Mouse (Mus musculus) ES-CJ7 (cell line): ENCODE results near the gene Tcaim.
"Not testable (repeated sequence)": the region's sequence is repeated elsewhere in the genome, so short reads cannot be mapped to it uniquely, and the experiment has no call there.

Source experiments
- DNase-seq: peaks from one replicate; pipeline ENCODE4 v3.0.0; 2011; ENCODE audit warnings: low read depth, low spot score

Tcaim gene

DNA sequence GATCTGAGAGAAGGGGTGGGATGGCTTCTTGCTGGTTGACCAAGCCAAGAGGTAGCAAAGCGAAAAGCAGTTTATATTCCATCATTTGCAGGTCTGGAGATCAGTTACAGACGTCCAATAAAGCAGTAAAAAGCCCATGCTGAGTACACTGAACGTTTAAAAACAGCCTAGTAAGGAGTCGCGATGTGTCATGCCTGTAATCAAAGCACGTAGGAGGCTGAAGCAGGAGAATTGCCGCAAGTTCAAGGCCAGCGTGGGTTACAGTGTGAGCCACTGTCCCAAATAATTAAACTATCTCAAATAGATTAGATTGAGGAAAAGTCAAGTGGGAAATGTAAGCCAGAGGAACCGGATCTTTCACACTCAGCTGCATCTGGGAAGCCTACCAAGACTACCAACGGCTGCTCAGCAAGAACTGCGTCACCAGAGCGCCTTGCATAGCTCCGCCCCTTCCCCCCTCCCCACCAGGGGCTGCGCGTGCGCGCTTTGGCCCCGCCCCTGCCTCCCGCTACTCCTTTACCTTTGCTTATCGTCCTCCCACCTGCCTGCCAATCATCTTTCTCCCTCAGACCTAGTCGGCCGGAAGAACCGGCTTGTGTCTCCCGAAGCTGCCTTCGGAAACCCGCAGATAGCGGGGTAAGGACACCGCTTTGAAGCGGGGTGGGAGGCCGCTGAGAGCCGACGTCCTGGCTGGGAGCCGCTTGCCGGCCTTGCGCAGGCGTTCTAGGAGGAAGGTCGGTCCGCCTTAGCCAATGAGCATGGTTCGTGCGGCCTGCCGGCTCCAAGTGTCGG, at the start of gene Tcaim:
Tcaim (plus strand) TSS at position 487 of the 792 bp plus-strand sequence.
- DNase-seq, result peak; percentile 93

DNA sequence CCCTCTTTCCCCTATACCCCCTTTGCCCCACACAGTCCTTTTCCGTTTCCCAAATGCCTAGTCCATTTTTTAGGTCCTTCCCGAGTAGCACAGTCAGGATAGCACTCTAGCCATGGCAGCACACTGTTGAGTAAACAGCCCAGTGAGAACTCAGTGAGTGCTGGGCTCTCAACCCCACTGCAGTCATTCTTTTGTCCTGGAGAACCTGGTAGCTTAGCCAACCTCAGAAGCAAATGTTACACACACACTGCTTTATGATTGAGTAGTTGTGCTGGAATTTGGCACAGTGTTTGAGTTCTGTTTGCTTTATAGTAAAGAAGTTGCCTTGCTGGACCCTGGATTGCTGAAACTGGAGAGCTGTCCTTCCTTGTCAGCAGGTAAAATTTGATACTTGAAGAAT, 47.7 kb upstream of the Tcaim start:
- DNase-seq, result no peak

DNA sequence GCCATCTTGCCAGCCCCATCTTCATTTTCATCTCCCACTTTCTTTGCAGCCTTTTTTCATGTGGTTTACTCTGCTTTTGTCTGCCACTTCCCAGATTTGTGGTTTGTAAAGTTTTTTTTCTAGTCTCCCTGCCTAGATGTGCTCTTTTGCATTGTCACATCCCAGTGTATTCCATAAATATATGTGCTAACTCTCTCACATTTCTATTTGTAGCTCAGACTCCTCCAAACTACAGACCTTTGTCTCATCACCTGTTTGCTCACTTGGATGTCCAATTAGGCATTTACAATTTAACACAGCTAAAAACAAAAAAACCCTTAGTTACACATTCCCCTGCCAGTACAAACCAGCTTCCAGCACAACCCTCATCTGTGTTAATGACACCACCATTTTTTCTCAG, 45.2 kb upstream of the Tcaim start:
- no peak for DNase-seq

DNA sequence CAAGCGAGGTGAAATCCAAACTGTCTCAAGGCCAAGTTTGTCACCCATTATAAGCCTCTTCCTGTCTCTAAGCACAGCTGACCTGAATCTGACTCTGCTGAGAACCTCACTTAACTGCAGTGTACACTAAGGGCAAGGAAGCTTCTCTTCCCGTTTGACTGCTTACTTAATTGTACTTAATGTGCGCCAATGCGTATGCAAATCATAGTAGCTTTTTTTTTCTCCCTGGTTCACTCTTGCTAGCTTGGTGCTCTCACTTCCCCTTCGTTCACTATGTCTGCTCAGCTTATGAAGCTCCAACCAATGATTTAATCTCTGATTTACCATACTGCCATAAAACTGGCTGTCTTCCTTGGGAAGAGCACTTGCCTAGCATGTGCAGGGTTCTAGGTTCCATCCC, 20.1 kb upstream of the Tcaim start:
- no peak for DNase-seq

DNA sequence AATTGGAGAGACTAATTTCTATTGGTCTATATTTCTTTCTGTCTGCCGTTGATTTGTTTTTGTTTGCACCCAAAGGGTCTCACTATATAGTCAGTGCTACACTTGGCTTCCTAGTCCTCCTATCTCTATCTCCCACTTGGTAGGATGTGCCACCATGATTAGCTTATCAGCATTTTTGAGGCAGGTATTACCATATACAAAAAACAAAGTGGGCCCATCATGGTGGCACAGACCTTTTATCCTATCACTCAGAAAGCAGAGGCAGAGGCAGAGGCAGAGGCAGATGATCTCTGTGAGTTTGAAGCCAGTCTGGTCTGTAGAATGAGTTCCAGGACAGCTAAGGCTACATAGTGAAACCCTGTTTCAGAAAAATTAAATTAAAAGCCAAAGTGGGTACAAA, 18.8 kb upstream of the Tcaim start:
- DNase-seq, result no peak

DNA sequence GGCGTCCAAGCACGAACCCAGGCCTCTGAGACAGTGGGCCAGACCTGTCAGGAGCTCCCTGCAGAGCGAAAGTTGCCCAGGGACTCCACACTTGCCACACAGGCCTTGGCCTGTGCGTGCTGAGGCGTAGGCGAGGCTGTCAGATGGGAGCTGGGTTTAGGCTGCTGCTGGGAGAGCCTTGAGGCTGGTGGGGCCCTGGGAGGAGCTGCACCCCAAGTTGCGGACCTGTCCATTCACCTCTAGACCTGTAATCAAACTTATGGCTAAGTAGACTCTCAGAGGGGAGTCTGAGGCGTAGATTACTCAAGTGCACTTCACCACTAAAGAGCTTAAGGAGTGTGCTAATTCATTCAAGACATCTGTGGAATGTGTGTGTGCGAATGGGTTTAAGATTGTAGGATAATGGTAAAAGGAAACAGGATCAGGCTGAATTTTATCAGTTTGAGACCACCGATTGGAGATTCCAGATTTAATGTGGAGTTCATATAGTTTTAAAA, 554 bp downstream of the Tcaim start:
- no peak for DNase-seq

DNA sequence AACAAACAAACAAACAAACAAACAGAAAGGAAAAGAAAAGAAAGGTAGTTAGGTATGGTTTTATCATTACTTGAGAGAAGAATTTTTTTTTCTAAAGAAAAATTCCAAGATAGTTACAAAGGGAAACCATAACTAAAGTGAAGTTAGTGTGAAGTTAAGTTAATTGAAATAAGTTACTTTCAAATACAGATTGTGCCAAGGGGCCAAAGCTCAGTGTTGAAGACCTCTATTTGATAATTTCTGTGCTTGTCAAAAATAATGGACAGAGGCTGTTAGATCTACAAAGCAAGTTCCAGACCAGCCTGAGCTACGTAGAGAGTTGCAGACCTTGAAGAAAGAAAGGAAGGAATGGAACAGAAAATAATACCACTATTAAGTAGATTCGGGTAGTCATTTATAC, 1.8 kb downstream of the Tcaim start:
- no peak for DNase-seq

DNA sequence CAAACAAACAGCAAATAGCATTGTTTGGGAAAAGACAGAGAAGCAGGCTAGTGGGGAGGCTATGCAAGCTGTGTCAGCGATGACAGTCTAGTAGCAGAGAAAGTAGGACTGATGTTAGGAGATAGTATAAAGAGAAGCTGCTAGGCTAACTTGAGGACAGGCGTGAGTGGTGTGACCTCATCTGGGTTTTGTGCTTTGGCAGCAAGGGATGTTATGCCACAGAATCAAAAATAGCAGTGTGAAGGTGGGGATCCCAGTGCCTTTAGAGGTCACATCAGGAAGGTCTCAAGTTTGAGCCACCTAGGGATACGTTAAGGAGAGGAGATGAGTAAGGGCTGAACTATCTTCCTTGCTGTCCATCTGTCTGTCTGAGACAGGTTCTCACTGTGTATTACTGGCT, 4.9 kb downstream of the Tcaim start:
- no peak for DNase-seq

DNA sequence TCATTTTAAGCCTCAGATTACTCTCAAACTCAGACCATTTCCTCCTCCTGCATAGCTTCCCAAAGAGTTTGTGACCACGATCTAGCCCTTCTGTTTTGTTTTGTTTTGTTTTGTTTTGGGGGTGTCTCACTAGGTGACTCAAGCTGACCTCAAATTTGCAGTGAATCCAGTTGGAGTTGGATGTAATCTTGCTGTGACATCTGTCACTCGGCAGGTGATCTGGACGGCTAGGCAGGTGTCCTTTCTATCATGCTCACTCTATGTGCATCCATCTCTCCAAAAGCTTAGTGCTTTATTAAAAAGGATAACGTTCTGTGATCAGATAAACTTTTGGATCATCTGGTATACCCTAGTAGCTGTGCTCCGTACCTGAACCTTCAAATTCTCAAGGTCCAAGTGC, 7.0 kb downstream of the Tcaim start:
- no peak for DNase-seq

DNA sequence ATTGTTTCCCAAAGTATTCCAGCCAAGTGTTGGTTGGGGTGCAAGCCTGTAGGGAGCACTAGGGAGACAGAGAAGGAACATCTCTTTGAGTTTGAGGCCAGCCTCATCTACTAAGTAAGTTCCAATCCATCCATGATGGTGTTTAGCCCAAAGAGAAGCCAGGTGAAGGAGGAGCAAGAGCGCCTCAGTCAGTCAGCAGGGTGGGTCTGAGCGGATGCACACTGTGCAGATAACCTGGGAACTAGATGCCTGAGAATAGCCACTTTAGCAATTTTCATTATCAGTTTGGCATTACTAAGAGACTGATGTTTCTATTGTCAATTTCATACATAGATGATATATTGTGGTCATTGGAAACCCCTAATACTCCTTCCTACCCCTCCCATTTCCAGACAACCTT, 9.4 kb downstream of the Tcaim start:
- no peak for DNase-seq

DNA sequence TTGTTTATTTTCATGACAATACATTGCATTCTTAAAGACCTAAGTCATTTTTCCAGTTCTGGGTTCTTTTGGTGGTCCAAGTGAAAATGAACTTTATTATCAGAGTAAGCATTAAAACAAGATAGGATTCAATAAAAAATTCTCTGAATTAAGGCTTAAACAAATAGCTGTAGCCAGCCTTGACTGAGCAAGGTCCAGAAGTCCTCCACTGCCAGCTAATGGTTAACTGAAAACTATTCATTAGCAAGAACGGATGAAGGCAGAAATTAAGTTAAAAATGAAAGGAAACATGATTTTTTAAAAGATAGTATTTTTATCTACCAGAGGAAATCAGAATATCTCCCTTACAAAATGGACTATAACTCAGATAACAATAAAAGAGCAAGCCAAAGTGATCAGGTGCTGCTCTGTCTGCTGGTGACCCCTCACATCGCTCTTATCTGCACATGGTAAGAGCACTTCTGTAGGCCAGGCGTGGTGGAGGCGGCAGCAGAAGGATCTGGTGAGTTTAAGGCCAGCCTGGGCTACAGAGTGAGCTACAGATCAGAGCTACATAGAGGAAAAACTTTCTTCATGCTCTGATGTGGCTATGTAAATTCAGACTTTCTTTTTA, 10.0 kb downstream of the Tcaim start:
- DNase-seq, result no peak

DNA sequence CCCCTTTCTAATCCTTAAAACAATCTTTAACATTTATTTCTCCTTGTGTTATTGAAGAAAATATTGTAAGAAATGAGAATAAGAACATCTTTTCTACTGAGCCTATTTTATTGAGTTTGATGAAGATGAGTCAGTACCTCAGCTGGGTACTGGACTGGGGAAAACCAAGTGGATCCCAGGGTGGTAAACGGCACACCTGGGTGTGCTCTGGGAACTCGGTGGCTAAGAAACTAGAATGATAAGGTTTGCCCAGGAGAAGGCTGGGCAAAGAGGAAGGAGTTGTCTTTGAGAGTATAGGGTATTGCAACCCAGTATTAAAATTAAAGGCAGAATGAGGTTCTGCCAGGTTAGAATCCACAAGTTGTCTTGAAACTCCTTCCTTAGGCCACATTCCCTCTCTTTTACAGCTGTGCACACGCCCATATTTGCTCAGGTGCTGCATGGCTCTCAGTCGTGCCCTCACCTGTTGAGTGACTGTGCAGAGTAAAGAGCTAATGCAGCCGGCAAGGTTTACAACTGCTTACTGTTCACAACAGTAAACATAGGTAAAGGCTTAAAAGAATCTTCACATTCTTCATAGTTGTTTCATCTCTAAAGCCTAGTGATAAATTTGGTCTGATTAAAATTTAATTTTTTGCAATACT, 18.2 kb downstream of the Tcaim start:
- no peak for DNase-seq

DNA sequence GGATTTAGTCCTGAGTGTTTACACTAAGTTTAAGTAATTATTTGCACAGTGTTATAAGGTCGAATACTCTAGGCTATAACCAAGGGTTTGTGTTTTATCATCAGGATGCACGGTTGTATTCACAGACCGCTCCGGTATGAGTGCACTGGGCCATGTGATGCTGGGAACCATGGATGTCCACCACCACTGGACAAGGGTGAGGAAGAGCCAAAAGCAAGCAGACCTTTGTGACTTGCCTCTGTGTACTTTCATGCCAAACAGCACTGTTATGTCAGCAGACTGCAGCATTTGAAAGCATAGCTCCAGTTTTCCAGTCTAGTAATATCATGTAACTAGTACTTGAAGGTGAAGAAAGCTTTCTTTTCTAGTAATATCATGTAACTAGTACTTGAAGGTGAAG, 21.4 kb downstream of the Tcaim start:
- DNase-seq, result no peak

DNA sequence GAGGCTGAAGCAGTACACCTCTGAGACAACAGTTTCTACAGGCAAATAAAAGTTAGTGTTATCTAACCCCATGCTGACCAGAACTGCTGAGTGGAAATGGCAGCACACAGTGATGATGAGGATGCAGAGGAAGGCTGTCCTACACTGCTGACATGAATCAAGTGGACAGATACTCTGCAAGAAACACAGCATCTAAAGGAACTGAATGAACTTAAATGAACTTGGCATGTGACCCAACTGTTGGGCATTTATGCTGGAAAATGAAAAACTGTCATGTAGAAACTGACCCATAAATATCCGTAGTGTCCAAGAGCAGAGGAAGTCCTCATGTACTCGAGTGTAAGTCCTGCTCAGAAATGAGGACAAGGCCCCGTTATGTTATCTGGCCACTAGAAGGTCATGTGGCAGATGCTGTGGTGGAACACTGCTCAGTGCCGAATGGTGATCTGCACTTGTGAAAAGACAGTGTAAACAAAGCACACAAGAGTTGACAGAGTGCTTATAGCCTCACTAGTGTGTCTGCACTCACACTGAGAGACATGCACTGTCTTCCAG, 24.6 kb downstream of the Tcaim start:
- no peak for DNase-seq

DNA sequence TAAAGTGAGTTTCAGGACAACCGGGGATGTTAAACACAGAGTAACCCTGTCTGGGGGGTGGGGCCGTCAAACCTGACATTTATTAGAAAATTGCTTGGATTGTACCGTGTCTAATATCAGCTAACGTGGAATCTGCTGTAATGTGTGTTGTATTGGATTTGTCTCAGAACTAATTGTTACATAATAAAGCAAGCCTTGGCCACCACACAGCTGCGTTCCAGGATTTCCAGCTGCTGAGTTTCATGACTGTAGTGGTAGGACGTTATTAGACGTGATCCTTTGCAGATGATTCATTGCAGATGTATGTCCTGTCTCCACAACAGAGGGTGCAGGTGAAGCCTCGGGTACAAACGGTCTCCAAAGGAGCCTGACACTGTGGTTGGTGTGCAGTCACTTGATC, 30.8 kb downstream of the Tcaim start:
- no peak for DNase-seq

DNA sequence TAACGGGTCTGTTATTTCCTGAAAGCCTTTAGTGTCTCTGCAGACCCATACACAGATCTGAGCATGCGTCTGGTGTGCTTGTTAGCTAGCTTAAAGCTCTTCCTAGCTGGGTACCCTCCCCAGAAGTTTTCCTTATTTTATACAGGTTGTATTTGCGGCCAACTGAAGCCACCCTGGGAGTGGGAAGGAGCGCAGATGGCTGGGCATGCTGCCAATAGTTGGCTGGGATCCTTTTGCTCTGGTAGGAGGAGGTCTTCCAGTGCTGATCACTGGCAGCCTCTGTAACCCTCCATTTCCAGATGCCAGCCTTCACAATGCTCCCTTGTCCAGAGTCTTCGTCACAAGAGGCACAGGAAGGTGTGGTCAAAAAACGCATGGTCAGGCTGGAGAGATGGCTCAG, 31.5 kb downstream of the Tcaim start:
- no peak for DNase-seq

DNA sequence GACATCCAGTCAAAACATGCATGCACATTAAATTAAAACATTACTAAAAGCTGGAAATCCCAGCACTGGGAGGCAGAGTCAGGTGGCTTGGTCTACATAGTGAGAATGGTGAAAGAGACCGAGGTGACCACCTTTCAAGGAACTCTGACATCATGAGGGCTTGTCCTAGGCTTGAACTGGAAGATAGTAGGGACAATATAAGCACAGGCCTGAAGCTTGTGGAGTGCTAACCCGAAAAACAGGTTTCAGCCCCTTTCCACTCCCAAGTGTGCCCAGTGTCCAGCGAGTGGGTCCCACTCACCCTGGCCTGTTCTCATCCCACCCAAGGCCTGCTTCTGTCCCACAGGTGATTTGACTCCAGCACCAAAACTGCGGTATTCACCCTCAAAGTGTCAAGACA, 31.9 kb downstream of the Tcaim start:
- no peak for DNase-seq

DNA sequence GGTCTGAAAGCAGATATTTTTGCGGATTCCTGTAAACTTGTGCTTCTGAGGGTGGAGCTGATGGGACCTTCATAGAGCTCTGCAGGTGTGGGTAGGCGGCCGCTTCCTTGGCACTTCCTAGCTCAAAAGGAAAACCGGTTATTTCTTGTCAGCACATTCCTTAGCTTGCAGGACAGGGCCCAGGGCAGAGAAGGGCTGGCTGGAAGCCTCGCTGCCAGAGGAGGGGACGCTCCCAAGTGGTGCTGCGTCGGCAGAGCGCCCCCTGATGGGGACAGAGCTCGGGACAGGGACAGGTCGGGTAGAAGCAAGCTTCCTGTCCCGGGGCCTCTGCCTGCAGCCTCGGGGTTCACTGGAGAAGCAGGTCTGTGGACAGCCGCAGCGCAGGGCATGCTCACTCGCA, 32.3 kb downstream of the Tcaim start:
- DNase-seq, result peak; percentile 85

DNA sequence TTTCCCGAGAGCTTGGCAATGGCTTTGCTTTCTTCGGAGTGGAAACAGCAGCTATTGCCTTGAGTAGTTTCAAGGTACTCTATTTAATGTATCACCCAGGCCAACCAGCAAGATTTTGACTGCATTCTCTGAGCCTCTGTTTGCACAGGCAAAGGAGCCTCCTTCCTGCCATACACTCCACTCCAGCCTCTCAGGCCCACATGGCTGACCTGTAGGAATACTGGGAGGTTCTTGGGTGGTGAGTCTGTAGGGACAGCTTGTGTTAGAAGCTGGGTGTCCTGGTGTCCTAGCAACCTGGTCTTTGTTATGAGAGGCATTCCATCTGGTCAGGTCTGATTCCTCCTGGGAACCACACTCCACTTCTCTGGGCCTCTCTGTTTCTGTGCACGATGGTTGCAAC, 38.4 kb downstream of the Tcaim start, which contains the start of gene Gm35549:
Gm35549 (minus strand) TSS at position 276 of the 400 bp plus-strand sequence.
- DNase-seq, result no peak

DNA sequence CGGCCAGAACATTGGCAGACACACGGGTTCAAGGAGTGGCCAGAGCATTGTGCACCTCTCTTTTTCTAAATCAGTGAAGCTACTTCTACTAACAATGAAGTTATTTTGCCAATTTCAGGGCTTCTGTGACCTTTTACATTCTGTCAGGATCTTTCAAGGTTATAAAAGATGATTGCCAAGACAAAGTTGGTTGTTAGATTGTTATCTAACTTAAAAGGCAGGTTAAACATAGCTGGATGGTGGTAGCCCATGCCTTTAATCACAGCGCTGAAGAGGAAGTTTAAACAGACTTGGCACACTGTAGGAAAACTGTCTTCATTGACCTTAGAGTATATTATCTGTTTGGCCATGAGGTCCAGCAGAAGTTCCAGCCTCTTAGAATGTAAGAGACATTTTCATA, 40.3 kb downstream of the Tcaim start:
- no peak for DNase-seq

DNA sequence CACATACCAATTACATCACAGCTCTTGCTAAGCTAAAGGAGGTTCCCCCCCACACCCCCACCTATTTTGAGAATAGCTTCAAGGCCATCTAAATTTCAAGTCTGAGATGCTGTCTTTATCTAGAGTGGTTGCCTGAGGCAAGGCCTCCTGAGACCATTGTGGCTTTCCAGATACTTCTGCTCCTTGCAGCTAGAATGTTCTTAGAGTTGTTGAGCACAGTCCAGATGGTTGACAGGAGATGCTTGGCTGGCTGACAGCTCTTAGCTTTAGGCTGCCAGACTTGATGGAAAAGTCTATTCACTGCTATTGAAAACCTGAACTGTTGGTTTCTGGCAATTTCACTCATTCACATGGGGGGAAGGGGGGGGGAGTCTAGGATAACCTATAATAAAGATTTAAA, 40.8 kb downstream of the Tcaim start:
- DNase-seq, result no peak

DNA sequence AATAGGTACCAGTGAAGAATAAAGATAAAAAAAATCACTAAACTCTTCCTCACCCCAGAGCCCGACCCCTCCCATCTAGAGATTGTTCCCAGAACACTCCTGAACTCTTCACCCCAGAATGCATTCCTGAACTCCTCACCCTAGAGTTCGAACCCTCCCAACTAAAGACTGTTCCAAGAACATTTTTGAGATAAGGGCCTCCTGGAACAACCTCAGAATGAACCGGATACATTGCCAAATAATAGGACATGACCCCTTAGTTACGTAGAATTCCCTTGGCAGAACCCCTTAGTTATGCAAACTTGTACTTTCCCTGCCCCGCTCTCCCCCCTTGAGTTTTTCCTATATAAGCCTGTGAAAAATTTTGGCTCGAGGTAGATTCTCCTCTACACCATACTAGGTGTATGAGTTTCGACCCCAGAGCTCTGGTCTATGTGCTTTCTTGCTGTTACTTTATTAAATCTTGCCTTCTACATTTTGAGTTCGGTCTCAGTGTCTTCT, 42.5 kb downstream of the Tcaim start:
- DNase-seq, result not testable (repeated sequence)
